8 mouse cellular contexts compared by ENCODE assay signal in genomic region chr4:151141196-151141880, GRCm38 (mm10). TPM values are rescaled to one million over a fixed set of nuclear protein-coding genes. Genes with fewer than 3 reads are reported as not detected.
DNase-seq lines count a peak whose midpoint lies in the region; ATAC-seq and TF ChIP-seq lines count a peak whose summit lies in the region.

No protein-coding gene starts in this region.

- ATAC-seq in common myeloid progenitor, adult 5-6 weeks (replicated peaks; ENCODE audit: low read depth, poor library complexity, severe bottlenecking): peak; percentile 83
- ATAC-seq in megakaryocyte progenitor cell, adult 5-6 weeks (replicated peaks; ENCODE audit: poor library complexity): peak; percentile 88

- H3K27ac ChIP-seq in left cerebral cortex, adult 2 months: peak overlapping the region; percentile 76

- intact Hi-C loops in left cerebral cortex, adult 2 months (cut with DNase I): loop anchor here (1.0 to 10.0 kb wide), 3 partner anchors 45 to 177 kb away; no protein-coding TSS in a partner anchor

- peak; percentile 93 for DNase-seq in ZHBTc4 (ENCODE audit: low read depth, low spot score)
- peak; percentile 86 to 90 for DNase-seq in gastrocnemius, adult 8-10 months (ENCODE audit: low spot score in 2 of 2)
- peak; percentile 84 for DNase-seq in hindlimb bud, embryonic 11.5 days (ENCODE audit: extremely low spot score, low read depth, low spot score)
- peak; percentile 95 to 99 for DNase-seq in left cerebral cortex, adult 2 months (ENCODE audit: extremely low spot score in 1 of 2, low spot score in 2 of 2)
- DNase-seq in right cerebral cortex, postnatal 10 days (ENCODE audit: low spot score in 2 of 2): peak; percentile 97 to 99
- peak; percentile 95 for DNase-seq in urinary bladder, postnatal 14 days (ENCODE audit: low spot score)

- TF ChIP-seq CTCF in left cerebral cortex, adult 2 months (IDR thresholded peaks at IDR 0.05): peak; percentile 96

- H3K4me3 ChIP-seq in left cerebral cortex, adult 2 months: peak overlapping the region; percentile 39

RNA-seq across cellular contexts. Expression of gene Gm13090, which starts 52.0 kb away (rescaled TPM):
- not detected in 2 replicates for total RNA-seq in common myeloid progenitor, adult 5-6 weeks (2017)
- not detected for total RNA-seq in gastrocnemius, adult 8-10 months (2022)
- total RNA-seq in left cerebral cortex, adult 2 months (2021): not detected
- not detected in 2 replicates for total RNA-seq in megakaryocyte progenitor cell, adult 5-6 weeks (2015)
- not detected in 2 replicates for total RNA-seq in megakaryocyte progenitor cell, adult 5-6 weeks (2017)

Comparison
In these comparisons a context has a peak if more than half of its experiments do, and no peak if none do; other contexts are left out.
1. Peak in every context shown above with its lines: DNase-seq, ATAC-seq, H3K4me3 ChIP-seq and H3K27ac ChIP-seq.